Mouse (Mus musculus) retina, embryonic 14.5 days (tissue): ENCODE measurements around the gene Fth1.

Experiments
- DNase-seq: peaks from one replicate; pipeline ENCODE4 v3.0.0-alpha.2; 2015; ENCODE audit warnings: low spot score

Gene Fth1

DNA sequence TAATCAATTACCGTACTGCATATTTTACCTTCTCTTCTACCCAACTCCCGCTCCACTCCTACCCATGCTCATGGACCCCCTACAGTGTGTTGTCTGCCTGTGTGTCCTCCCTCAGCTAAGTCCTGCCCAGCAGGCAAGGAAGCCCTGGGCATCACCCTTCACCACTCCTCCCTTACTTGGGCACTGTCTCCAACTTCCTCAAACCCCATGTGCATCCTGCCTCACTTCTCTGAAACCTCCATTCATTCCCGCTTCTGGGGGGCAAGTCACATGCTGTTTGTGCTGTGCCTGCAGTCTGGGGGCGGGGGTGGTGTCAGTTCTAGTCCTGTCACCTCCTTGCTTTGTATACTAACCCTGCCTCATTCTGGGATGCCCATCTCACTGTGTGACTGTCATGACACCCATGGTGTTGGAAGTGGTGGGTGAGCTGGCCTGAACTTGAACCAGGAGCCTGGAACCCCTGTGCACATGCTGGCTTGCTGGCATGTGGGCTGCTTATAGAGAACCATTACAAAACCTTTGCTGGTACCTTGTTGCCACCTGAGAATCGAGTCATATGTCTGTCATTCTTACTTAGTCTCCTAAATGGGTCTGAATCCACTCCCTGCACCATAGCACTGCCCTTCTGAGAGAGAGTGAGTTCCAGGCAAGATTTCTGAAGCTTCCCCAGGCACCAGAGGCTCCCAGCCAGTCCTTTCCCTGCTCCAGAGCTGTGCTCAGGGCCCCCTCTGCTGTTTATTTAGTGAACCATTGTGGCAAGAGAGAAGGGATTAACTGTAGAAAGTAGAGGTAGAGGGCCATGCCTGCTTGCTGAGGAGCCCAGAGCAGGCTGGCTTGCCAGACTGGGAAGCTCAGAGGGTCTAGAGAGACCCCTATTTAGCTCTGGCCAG, 42.3 kb downstream of the Fth1 start:
- DNase-seq, result peak; percentile 57

DNA sequence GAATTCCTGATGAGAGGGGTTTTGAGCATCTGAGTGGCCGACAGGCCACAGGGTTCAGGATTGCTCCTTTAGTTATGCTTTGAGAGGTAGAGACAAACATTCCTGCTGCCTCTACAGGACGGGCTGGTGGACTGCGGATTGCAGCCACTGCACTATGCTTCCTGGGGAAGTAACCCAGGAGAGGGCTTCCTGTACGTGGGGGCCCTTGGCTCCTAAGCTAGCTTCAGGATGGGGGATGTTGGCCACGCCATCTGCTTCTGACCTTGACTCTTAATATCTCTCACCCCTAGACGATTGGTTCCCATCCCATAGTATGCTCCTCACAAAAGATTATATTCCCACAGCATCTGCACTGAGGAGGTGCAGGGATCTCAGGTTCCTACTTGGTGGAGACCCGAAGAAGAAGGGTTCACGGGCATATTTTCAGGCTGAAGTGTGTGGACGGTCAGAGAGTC, 42.9 kb downstream of the Fth1 start:
- DNase-seq, result no peak

DNA sequence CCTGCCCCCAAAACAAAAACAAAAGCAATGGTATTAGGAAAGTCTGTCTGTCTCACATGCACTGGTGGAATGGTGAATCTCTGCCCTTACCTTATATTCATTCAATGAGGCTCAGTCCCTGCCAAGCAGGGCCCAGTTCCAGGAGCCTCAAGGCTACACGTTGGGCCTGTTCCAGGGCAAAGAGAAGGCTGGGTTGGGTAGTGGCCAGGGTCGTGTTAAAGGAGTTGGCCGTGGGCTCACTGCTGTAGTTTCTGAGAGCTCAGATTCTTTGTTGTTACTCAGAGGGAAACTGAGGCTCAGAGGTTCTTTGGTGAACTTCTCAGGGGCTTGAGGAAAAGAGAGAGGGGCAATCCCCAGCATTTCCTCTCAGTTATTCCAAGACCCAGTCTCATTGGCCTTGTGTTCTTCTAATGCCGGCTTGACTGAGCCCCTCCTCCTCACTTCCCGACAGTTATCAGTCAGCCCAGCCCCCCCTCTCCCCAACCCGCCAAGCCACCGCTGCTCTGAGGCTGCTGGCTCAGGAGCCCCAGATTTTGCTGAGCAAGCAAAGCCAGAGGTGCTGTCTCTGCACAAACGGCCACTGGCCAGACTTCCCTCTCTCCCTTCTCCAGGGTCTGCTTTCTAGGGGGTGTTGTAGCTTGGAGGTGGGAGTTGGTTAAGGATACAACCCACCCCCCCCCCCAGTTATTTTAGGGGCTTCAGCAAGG, 44.9 kb downstream of the Fth1 start:
- DNase-seq, result no peak

DNA sequence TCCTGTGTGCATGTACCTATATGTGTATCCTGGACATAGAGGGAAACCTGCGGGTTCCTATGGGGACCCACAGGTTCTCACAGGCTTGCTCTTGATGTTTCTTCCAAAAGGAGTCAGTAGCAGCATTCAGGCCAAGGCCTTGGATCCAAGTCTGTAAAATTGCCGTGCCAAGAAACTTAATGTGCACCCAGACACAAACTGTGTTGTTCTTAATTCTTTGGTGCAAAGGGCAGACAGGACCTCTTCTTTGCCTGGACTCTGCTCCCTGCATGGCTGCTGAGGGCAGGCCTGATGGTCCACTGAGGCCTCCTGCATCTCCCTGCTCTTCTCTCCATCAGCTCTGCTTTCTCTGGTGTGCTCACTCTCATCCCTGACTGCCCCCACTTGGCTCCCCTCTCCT, 49.3 kb downstream of the Fth1 start:
- DNase-seq, result no peak

DNA sequence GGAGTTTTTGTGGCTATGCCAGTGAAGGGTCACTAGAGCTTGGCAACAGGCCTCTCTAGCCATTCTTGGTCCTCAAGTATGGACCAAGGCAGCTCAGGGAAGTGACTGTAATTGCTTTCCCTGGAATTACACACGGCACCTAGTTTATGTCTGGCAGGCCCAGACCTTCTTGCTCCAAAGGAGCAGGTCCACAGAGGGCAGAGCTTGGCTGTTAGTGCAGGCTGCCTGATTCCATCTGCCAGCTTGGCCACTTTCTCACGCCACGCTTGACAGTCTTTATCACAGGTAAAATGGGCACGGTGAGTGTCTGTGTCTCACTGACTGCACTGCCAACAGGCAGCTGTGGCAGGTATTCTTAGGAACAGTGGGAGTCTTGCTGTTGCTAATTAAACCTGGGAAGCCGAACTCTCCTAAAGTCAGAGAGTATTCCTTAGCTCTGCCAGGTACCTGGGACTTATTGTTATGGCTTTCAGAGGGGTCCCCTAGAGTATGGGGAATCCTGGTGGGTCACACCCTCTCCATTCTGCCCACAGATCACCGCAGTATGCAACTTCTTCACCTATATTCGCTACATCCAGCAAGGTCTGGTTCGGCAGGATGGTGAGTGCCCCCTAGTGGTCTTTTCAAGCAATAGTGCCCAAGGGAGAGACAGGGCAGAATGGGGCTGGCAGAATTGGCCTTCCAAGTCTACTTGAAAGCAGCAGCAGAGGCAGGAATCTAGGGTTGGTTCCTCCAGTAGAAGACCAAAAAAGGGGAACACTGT, 53.0 kb downstream of the Fth1 start:
- DNase-seq, result peak; percentile 91

DNA sequence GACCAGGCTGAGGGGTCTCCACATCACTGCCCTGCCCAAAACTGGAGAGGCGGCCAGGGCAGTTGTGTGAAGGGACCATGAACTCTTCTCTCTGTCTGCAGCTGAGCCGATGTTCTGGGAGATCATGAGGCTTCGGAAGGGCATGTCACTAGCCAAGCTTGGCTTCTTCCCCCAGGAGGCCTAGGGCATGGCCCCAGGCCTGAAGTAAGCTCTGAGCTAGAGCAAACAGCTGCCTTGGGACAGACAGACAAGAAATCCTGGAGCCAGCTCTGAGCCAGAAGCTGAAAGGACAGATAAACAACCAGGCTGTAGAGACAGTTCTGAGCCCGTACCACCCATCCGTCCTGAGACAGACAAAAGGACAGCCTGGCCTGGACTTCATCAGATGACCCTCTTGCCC, 54.0 kb downstream of the Fth1 start:
- DNase-seq, result no peak
